Mouse (Mus musculus): Measurements from ENCODE around the gene Slc16a1. TPM values are rescaled to one million over a fixed set of nuclear protein-coding genes. Genes with fewer than 3 reads are reported as not detected.

Slc16a1 gene
- 70.7 and 70.8 TPM in 2 replicates for polyA plus RNA-seq (2015; fragmentation: Nextera tagmentation; extraction: Ambion mirVana)

GRCm38 (mm10) chr3:104638403-104638779 is at the start of gene Slc16a1:
Slc16a1 (plus strand) TSS chr3:104638668.
- Histone ChIP-seq H3K4me2 (peak within 1 kb of the TSS; percentile 86), H3K9me3 (replicated peaks) (no peaks in the 10 kb centered on the region), H3K4me1 (replicated peaks) (peaks cover 21% of the 10 kb centered on the region), H3K27ac (peak within 1 kb of the TSS; percentile 93), H3K4me3 (peak within 1 kb of the TSS; percentile 85), H3K27me3 (no peaks in the 10 kb centered on the region), H3K36me3 (no peaks in the 10 kb centered on the region), H3K9ac (peak within 1 kb of the TSS; percentile 97)
- ATAC-seq (replicated peaks; ENCODE audit: insufficient number of reproducible peaks, insufficient read depth, low FRiP score, low read depth) = peak; percentile 98
- under 1% methylated on average over 50 of the region's 50 CpGs for WGBS

- Histone ChIP-seq H3K4me1 (replicated peaks) (peaks cover 47% of the 10 kb centered on the region), H3K4me2 (peak overlapping the region; percentile 45), H3K4me3 (no peak overlapping the region; the same call in 1 of the 2 replicates), H3K27ac (peak overlapping the region; percentile 94), H3K9ac (peak overlapping the region; percentile 28), H3K27me3 (no peaks in the 10 kb centered on the region), H3K36me3 (no peaks in the 10 kb centered on the region), H3K9me3 (replicated peaks) (no peaks in the 10 kb centered on the region)
- WGBS = 37% methylated on average over 6 of the region's 6 CpGs
- ATAC-seq (replicated peaks; ENCODE audit: insufficient number of reproducible peaks, insufficient read depth, low FRiP score, low read depth) = no peak
Observed at GRCm38 (mm10) chr3:104596451-104597134, 41.9 kb upstream of the Slc16a1 start.

GRCm38 (mm10) chr3:104597135-104597764 is 41.2 kb upstream of the Slc16a1 start:
- Histone ChIP-seq H3K4me1 (replicated peaks) (peaks cover 51% of the 10 kb centered on the region), H3K27ac (peak overlapping the region; percentile 94), H3K36me3 (no peaks in the 10 kb centered on the region), H3K4me2 (peak overlapping the region; percentile 45), H3K9ac (peak overlapping the region; percentile 28), H3K9me3 (replicated peaks) (no peaks in the 10 kb centered on the region), H3K27me3 (no peaks in the 10 kb centered on the region), H3K4me3 (no peak overlapping the region; the same call in 1 of the 2 replicates)
- 27% methylated on average over 10 of the region's 10 CpGs for WGBS
- ATAC-seq (replicated peaks; ENCODE audit: insufficient number of reproducible peaks, insufficient read depth, low FRiP score, low read depth) = peak; percentile 67; the same call in 1 of the 2 replicates

- ATAC-seq (replicated peaks; ENCODE audit: insufficient number of reproducible peaks, insufficient read depth, low FRiP score, low read depth) = peak; percentile 94
- no peaks in the 10 kb centered on the region for H3K9me3 ChIP-seq (replicated peaks)
- 25% methylated on average over 20 of the region's 20 CpGs for WGBS
- H3K4me2 ChIP-seq = peak overlapping the region; percentile 49
- peak overlapping the region; percentile 22 for H3K4me3 ChIP-seq
- peaks cover 53% of the 10 kb centered on the region for H3K4me1 ChIP-seq (replicated peaks)
- no peaks in the 10 kb centered on the region for H3K27me3 ChIP-seq
- H3K27ac ChIP-seq = peak overlapping the region; percentile 94
- H3K36me3 ChIP-seq = no peaks in the 10 kb centered on the region
- peak overlapping the region; percentile 37 for H3K9ac ChIP-seq
Observed at GRCm38 (mm10) chr3:104599296-104600150, 38.9 kb upstream of the Slc16a1 start.

GRCm38 (mm10) chr3:104600691-104601090 is 37.8 kb upstream of the Slc16a1 start:
- no peak overlapping the region for H3K4me2 ChIP-seq

GRCm38 (mm10) chr3:104601680-104602079 is 36.8 kb upstream of the Slc16a1 start:
- no peak overlapping the region for H3K4me2 ChIP-seq
- no peaks in the 10 kb centered on the region for H3K9me3 ChIP-seq (replicated peaks)
- H3K27me3 ChIP-seq = no peaks in the 10 kb centered on the region
- H3K4me1 ChIP-seq (replicated peaks) = peaks cover 46% of the 10 kb centered on the region
- no peak overlapping the region for H3K9ac ChIP-seq
- H3K27ac ChIP-seq = peak overlapping the region; percentile 94
- WGBS = 64% methylated on average over 4 of the region's 4 CpGs
- ATAC-seq (replicated peaks; ENCODE audit: insufficient number of reproducible peaks, insufficient read depth, low FRiP score, low read depth) = no peak
- H3K4me3 ChIP-seq = no peak overlapping the region
- H3K36me3 ChIP-seq = no peaks in the 10 kb centered on the region

More at GRCm38 (mm10) chr3:104600691-104601090, 37.8 kb upstream of the Slc16a1 start:
- 43% methylated on average over 3 of the region's 3 CpGs for WGBS
- peaks cover 53% of the 10 kb centered on the region for H3K4me1 ChIP-seq (replicated peaks)
- H3K27ac ChIP-seq = peak overlapping the region; percentile 94
- H3K36me3 ChIP-seq = no peaks in the 10 kb centered on the region
- H3K9me3 ChIP-seq (replicated peaks) = no peaks in the 10 kb centered on the region
- ATAC-seq (replicated peaks; ENCODE audit: insufficient number of reproducible peaks, insufficient read depth, low FRiP score, low read depth) = no peak
- H3K4me3 ChIP-seq = no peak overlapping the region
- H3K27me3 ChIP-seq = no peaks in the 10 kb centered on the region
- H3K9ac ChIP-seq = no peak overlapping the region

GRCm38 (mm10) chr3:104609690-104610380 is 28.6 kb upstream of the Slc16a1 start:
- H3K4me3 ChIP-seq = no peak overlapping the region
- peaks cover 26% of the 10 kb centered on the region for H3K4me1 ChIP-seq (replicated peaks)
- H3K9me3 ChIP-seq (replicated peaks) = no peaks in the 10 kb centered on the region
- no peak overlapping the region for H3K9ac ChIP-seq
- 45% methylated on average over 8 of the region's 8 CpGs for WGBS
- no peak for ATAC-seq (replicated peaks; ENCODE audit: insufficient number of reproducible peaks, insufficient read depth, low FRiP score, low read depth)
- no peaks in the 10 kb centered on the region for H3K27me3 ChIP-seq
- H3K27ac ChIP-seq = no peak overlapping the region
- H3K36me3 ChIP-seq = no peaks in the 10 kb centered on the region
- no peak overlapping the region for H3K4me2 ChIP-seq

- ATAC-seq (replicated peaks; ENCODE audit: insufficient number of reproducible peaks, insufficient read depth, low FRiP score, low read depth) = no peak
- H3K27me3 ChIP-seq = no peaks in the 10 kb centered on the region
- WGBS = 61% methylated on average over 6 of the region's 6 CpGs
- H3K27ac ChIP-seq = no peak overlapping the region
- H3K9me3 ChIP-seq (replicated peaks) = no peaks in the 10 kb centered on the region
- no peak overlapping the region for H3K4me2 ChIP-seq
- H3K9ac ChIP-seq = no peak overlapping the region
- H3K4me1 ChIP-seq (replicated peaks) = peaks cover 26% of the 10 kb centered on the region
- H3K36me3 ChIP-seq = no peaks in the 10 kb centered on the region
- no peak overlapping the region for H3K4me3 ChIP-seq
Observed at GRCm38 (mm10) chr3:104610453-104611230, 27.8 kb upstream of the Slc16a1 start.

GRCm38 (mm10) chr3:104611951-104612350 is 26.5 kb upstream of the Slc16a1 start:
- 80% methylated on average over 3 of the region's 3 CpGs for WGBS
- H3K27me3 ChIP-seq = no peaks in the 10 kb centered on the region
- H3K4me1 ChIP-seq (replicated peaks) = peaks cover 32% of the 10 kb centered on the region
- H3K4me2 ChIP-seq = no peak overlapping the region
- H3K9me3 ChIP-seq (replicated peaks) = no peaks in the 10 kb centered on the region
- no peak overlapping the region for H3K9ac ChIP-seq
- no peak overlapping the region for H3K4me3 ChIP-seq
- no peak for ATAC-seq (replicated peaks; ENCODE audit: insufficient number of reproducible peaks, insufficient read depth, low FRiP score, low read depth)
- no peaks in the 10 kb centered on the region for H3K36me3 ChIP-seq
- H3K27ac ChIP-seq = 0 out of 2 replicates have a peak overlapping the region, but pooled peaks have one; percentile 7

- Histone ChIP-seq H3K4me3 (no peak overlapping the region), H3K9ac (no peak overlapping the region), H3K27me3 (no peaks in the 10 kb centered on the region), H3K36me3 (no peaks in the 10 kb centered on the region), H3K4me2 (no peak overlapping the region), H3K9me3 (replicated peaks) (no peaks in the 10 kb centered on the region), H3K27ac (no peak overlapping the region), H3K4me1 (replicated peaks) (peaks cover 32% of the 10 kb centered on the region)
- 54% methylated on average over 5 of the region's 5 CpGs for WGBS
- no peak for ATAC-seq (replicated peaks; ENCODE audit: insufficient number of reproducible peaks, insufficient read depth, low FRiP score, low read depth)
Observed at GRCm38 (mm10) chr3:104613102-104613501, 25.4 kb upstream of the Slc16a1 start.

Measured in heart, embryonic 15.5 days (tissue).